Mouse (Mus musculus): ENCODE data around the gene Ankrd27.

Ankrd27 gene

GRCm38 (mm10) chr7:35640072-35640471 lies 54.0 kb downstream of the Ankrd27 start:
- DNase-seq (ENCODE audit: low read depth, low spot score), result no peak

GRCm38 (mm10) chr7:35646317-35647081 lies 60.5 kb downstream of the Ankrd27 start:
- DNase-seq (ENCODE audit: low read depth, low spot score), result no peak

- peak; percentile 97 for DNase-seq (ENCODE audit: low read depth, low spot score)
Observed at GRCm38 (mm10) chr7:35647101-35647698, 61.2 kb downstream of the Ankrd27 start, which contains the start of gene Pdcd5. Gene Pdcd5, minus strand, starts transcription at chr7:35647521.

- no peak for DNase-seq (ENCODE audit: low read depth, low spot score)
Observed at GRCm38 (mm10) chr7:35648239-35649069, 62.4 kb downstream of the Ankrd27 start.

- peak; percentile 55 for DNase-seq (ENCODE audit: low read depth, low spot score)
Observed at GRCm38 (mm10) chr7:35649071-35649470, 63.0 kb downstream of the Ankrd27 start.

- no peak for DNase-seq (ENCODE audit: low read depth, low spot score)
Observed at GRCm38 (mm10) chr7:35650716-35651410, 64.8 kb downstream of the Ankrd27 start.

- peak; percentile 21 for DNase-seq (ENCODE audit: low read depth, low spot score)
Observed at GRCm38 (mm10) chr7:35651583-35652270, 65.7 kb downstream of the Ankrd27 start.

- no peak for DNase-seq (ENCODE audit: low read depth, low spot score)
Observed at GRCm38 (mm10) chr7:35657829-35658228, 71.8 kb downstream of the Ankrd27 start.

GRCm38 (mm10) chr7:35659173-35659572 lies 73.1 kb downstream of the Ankrd27 start:
- DNase-seq (ENCODE audit: low read depth, low spot score), result peak; percentile 45

GRCm38 (mm10) chr7:35663790-35664376 lies 77.8 kb downstream of the Ankrd27 start:
- DNase-seq (ENCODE audit: low read depth, low spot score), result no peak

GRCm38 (mm10) chr7:35668066-35669041 lies 82.3 kb downstream of the Ankrd27 start:
- DNase-seq (ENCODE audit: low read depth, low spot score), result no peak

GRCm38 (mm10) chr7:35678976-35679375 lies 92.9 kb downstream of the Ankrd27 start:
- no peak for DNase-seq (ENCODE audit: low read depth, low spot score)

- DNase-seq (ENCODE audit: low read depth, low spot score), result no peak
Observed at GRCm38 (mm10) chr7:35681559-35681958, 95.5 kb downstream of the Ankrd27 start.

- DNase-seq (ENCODE audit: low read depth, low spot score), result no peak
Observed at GRCm38 (mm10) chr7:35683409-35684122, 97.5 kb downstream of the Ankrd27 start.

GRCm38 (mm10) chr7:35686216-35686615 lies 100.2 kb downstream of the Ankrd27 start:
- DNase-seq (ENCODE audit: low read depth, low spot score), result no peak

- peak; percentile 15 for DNase-seq (ENCODE audit: low read depth, low spot score)
Observed at GRCm38 (mm10) chr7:35686756-35687155, 100.7 kb downstream of the Ankrd27 start.

GRCm38 (mm10) chr7:35687229-35687628 lies 101.2 kb downstream of the Ankrd27 start:
- no peak for DNase-seq (ENCODE audit: low read depth, low spot score)

- no peak for DNase-seq (ENCODE audit: low read depth, low spot score)
Observed at GRCm38 (mm10) chr7:35688276-35688675, 102.2 kb downstream of the Ankrd27 start.
